Mouse (Mus musculus) heart, adult 18-20 months (tissue): Measurements from ENCODE around the gene Klra17. TPM values are rescaled to one million over a fixed set of nuclear protein-coding genes. Genes with fewer than 3 reads are reported as not detected.
"Not testable (repeated sequence)": the region's sequence is repeated elsewhere in the genome, so short reads cannot be mapped to it uniquely, and the experiment has no call there.

ENCODE experiments used
- DNase-seq, 2 experiments: peaks; one replicate each; pipeline ENCODE4 v3.0.0; 2021 to 2022; ENCODE audit warnings: mixed read lengths in 1 of 2
- long read RNA-seq, 2 experiments: library from polyadenylated mRNA; stranded (forward); transcript quantifications; one replicate each; pipeline ENCODE4 v2.0.0; 2021
- total RNA-seq, 2 experiments: library from RNA; stranded (reverse); gene quantifications; 2 replicates each; pipeline ENCODE4 v1.2.3; 2021

Klra17 gene
- total RNA-seq: not detected
- long read RNA-seq, experiment 1: 0 reads
- long read RNA-seq, experiment 2: 0 reads

DNA sequence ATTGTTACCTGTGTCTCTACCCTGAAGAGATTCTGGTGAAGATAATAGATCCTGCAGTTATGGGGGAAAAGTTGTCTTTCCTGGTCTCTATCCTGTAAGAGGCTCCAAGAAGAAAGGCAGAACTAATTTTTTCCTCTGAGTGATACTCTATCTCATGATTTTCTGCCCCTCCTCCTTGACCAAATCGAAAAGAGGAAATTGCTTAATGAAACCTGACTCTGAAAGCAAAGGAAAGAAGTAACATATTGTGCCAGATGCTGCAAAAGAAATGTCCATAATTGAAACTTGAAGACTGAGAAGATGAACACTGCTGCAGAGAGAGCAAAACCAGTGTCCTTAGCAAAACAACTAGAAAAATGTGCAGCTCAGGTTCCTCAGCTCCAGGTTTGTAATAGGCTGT is at the start of gene Klra17:
TSS of gene Klra17 (minus strand) at position 124 of the 400 bp plus-strand sequence.
- no peak for DNase-seq

DNA sequence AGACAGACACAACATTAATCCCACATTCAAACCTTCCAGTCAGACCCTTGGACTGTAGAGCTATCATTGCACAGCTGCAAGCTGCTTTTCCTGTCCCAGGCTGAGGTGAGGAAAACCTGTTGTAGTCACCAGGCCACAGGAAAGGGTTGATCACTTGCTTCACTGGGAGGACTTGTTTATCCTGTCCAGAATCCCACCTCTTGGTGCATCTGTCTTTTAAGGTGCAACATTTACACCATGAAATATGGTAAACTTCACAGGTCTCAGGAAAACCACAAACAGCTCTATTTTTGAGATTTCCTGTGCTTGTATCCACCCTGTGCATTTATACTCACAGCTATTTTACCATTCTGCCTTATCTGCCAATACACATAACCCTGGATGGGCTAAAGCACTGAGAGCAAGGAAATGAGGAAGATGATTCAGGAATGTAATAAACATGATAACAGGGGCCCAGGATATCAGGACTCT is 41.0 kb upstream of the Klra17 start, which contains the start of gene Klra5:
TSS of gene Klra5 (minus strand) at position 175 of the 471 bp plus-strand sequence.
- not testable (repeated sequence) for DNase-seq

DNA sequence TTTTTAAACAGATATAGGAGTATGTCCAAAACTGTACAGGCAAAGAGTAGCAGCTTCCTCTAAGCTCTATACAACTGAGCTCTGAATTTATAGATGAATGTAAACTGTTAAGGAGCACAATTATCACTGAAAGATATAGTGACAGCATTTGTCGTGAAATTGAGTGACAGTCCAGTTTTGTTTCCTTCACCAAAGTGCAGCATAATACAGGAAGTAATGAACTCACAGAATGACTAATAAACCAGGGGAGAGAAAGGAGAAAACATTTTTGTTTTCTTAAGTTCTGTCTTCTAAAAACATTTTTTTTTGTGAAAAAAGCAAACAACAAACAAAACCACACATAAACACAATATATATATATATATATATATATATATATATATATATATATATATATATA is 40.5 kb upstream of the Klra17 start:
- no peak for DNase-seq

DNA sequence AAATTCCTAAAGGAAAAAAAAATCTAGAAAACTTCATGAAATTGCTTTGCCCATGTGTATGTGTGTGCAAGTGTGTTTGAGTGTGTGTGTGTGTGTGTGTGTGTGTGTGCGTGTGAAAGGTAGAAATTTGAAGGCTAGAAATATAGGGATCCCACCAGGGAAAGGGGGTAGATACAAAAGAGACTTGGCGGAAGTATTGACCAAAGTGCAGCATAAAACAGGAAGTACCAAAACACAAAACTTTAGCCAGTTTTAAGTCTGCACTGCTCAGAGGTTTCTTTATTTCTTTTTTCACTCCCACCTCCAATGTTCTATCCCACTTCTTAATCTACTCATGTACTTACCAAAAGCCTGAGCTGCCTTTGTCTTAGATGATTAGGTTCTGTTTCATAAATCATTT is 6.1 kb upstream of the Klra17 start:
- DNase-seq: no peak

DNA sequence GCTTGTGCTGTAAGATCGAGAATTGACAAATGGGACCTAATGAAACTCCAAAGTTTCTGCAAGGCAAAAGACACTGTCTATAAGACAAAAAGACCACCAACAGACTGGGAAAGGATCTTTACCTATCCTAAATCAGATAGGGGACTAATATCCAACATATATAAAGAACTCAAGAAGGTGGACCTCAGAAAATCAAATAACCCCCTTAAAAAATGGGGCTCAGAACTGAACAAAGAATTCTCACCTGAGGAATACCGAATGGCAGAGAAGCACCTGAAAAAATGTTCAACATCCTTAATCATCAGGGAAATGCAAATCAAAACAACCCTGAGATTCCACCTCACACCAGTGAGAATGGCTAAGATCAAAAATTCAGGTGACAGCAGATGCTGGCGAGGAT is 14.1 kb downstream of the Klra17 start, which contains the start of gene Gm17631:
TSS of gene Gm17631 (plus strand) at position 301 of the 400 bp plus-strand sequence.
- not testable (repeated sequence) for DNase-seq

DNA sequence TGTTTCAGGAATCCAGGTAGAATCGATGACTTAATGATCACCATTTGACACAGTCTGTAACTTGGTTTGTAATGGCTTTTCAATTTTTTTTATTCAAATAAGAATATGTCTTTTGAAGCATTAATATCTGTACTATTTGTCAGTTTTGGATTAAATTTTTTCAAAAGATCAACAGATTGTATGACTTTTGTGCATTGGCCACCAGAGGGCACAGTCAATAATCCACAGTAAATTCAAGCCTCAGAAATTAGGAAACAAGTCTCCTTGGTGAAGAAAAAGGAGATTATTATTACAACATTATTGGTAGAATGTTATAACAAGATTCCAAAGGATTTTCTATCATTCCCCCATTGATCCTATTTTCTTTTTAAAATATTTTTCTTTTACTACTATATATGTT is 50.9 kb downstream of the Klra17 start:
- no peak for DNase-seq

DNA sequence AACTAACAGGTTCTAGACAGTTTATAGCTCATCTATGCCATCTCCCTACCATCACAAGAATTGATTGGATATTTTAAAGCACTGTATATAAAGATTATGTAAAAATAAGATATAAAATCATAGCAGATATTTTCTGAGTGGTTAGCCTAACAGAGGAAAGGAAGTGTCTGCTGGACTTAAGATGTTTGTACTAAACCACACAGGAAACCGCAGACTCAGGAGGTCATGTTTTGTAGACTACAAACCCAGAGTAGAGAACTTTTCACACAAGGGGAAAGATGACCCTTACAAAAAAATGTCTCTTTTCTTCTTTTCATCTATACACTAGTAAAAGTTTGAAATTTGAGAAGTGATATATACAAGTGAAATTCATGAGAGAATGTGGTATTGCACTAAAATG is 52.5 kb downstream of the Klra17 start:
- no peak for DNase-seq

DNA sequence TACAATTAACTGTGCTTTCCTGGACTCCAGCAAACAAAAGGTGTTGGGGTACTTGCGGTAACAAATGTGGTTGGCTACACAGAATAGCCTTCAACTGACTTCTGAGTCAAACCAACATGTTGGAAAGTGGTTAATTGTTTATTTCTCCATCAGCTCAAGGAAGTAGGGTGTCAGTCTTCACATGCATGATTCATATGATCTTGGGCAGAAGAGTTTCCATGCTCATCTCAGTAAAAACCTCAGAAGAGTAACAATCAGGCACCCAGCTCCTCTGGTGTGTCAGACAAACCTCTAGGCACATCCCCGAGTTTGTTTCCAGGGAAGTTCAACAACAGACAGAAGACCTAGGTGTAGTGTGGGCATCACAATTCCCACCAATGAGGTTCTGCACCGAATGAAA is 58.7 kb downstream of the Klra17 start:
- no peak for DNase-seq

DNA sequence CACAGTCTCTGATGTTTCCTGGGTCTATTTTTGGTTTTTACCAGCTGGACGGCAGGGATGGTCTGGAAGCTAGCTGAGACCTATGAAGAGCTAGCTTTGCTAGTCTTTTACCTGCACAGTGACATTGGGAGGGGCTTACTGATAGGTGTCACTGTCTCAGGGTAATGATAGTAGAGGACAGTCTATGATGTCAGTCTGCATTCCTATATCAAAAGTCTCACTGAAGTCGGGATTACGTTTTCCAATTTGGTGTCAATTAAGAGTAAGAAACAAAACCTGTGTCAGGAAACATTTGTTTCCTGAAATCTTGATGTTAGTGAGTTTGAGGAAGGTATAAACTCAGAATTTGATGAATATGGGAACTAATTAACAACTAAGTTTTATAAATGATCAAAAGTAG is 92.3 kb downstream of the Klra17 start, which contains the start of gene Gm156:
TSS of gene Gm156 (minus strand) at position 101 of the 400 bp plus-strand sequence.
- DNase-seq: not testable (repeated sequence)

Other genes with a start within 250 kb of the Klra17 start
- gene Klrc3, start 233.3 kb downstream of the Klra17 start, total RNA-seq: not detected
- gene Klrc2, start 216.0 kb downstream of the Klra17 start, total RNA-seq: not detected
- gene Klrc1, start 197.7 kb downstream of the Klra17 start, total RNA-seq: under 1 TPM in 1 of 2 experiments, not detected in 1; 0.27 TPM
- gene Klri1, start 159.5 kb downstream of the Klra17 start, total RNA-seq: not detected
- not detected for gene Klri2, start 136.2 kb downstream of the Klra17 start, total RNA-seq
- gene Gm156, start 92.4 kb downstream of the Klra17 start, total RNA-seq: not detected
- not detected for gene Gm17631, start 14.0 kb downstream of the Klra17 start, total RNA-seq
- gene Klra5, start 41.0 kb upstream of the Klra17 start, total RNA-seq: not detected
- not detected for gene Klra6, start 150.3 kb upstream of the Klra17 start, total RNA-seq
- not detected for gene Klra4, start 190.6 kb upstream of the Klra17 start, total RNA-seq